Mouse (Mus musculus) hindbrain, embryonic 10.5 days (tissue): ENCODE measurements around the gene Serpinb9. TPM values are rescaled to one million over a fixed set of nuclear protein-coding genes. Genes with fewer than 3 reads are reported as not detected.
"Not testable (repeated sequence)": the region's sequence is repeated elsewhere in the genome, so short reads cannot be mapped to it uniquely, and the experiment has no call there.

Source experiments
- DNase-seq: peaks from one replicate; pipeline ENCODE4 v3.0.0-alpha.2; 2017; ENCODE audit warnings: low spot score
- H3K27ac ChIP-seq: fragments of 300-500 bp; sonication (generic); 2 replicates; pipeline ENCODE4 v1.5.1; 2016; ENCODE audit warnings: mild to moderate bottlenecking, moderate library complexity
- H3K27me3 ChIP-seq: fragments of 300-500 bp; sonication (generic); 2 replicates; pipeline ENCODE4 v1.6.1; 2016; ENCODE audit warnings: mild to moderate bottlenecking; ENCODE audit not compliant: poor library complexity, insufficient read depth, severe bottlenecking
- H3K36me3 ChIP-seq: fragments of 300-500 bp; sonication (generic); 2 replicates; pipeline ENCODE4 v1.6.1; 2016; ENCODE audit warnings: mild to moderate bottlenecking, moderate library complexity
- H3K4me1 ChIP-seq: fragments of 300-500 bp; sonication (generic); replicated peaks from 2 replicates; pipeline ENCODE4 v1.6.1; 2016; ENCODE audit warnings: mild to moderate bottlenecking
- H3K4me3 ChIP-seq: fragments of 300-500 bp; sonication (generic); 2 replicates; pipeline ENCODE4 v1.5.1; 2016; ENCODE audit warnings: mild to moderate bottlenecking, moderate library complexity
- H3K9me3 ChIP-seq: fragments of 300-500 bp; sonication (generic); 2 replicates; pipeline ENCODE4 v1.6.1; 2016; ENCODE audit warnings: mild to moderate bottlenecking, moderate library complexity
- WGBS: fragments of 180-500 bp; shearing (Covaris S2); methylation state at CpG from one replicate; pipeline ENCODE4 v1.1.7; 2016; 5-methylcytosine and 5-hydroxymethylcytosine counted together
- polyA plus RNA-seq: library from polyadenylated mRNA; unstranded; fragments of >200 nt; fragmentation: Nextera tagmentation; extraction: Ambion mirVana; gene quantifications from 2 replicates; pipeline ENCODE4 v1.2.1, GENCODE M21; 2016

The Serpinb9 gene
- polyA plus RNA-seq, 1 experiment from 2014 or later = 0.84 TPM

DNA sequence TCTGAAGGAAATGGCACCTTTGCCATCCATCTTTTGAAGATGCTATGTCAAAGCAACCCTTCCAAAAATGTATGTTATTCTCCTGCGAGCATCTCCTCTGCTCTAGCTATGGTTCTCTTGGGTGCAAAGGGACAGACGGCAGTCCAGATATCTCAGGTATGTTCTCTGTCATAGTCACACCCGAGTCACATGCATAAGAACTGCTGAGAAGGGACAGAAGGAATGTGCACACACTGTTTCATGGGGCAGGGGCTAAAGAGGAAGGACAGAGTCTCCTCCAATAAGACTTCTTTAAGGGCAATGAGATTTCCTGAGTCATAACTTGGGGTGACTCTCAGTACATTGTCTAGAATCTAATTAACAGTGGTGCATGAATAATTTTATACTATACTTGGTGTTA lies 3.5 kb downstream of the Serpinb9 start:
- H3K9me3 ChIP-seq = no peaks in the 10 kb centered on the region
- H3K4me3 ChIP-seq = no peak overlapping the region
- H3K27me3 ChIP-seq = no peaks in the 10 kb centered on the region
- WGBS = 87% methylated on average over 3 of the region's 3 CpGs
- DNase-seq = no peak
- H3K27ac ChIP-seq = no peak overlapping the region
- peaks cover 16% of the 10 kb centered on the region for H3K4me1 ChIP-seq
- no peaks in the 10 kb centered on the region for H3K36me3 ChIP-seq

DNA sequence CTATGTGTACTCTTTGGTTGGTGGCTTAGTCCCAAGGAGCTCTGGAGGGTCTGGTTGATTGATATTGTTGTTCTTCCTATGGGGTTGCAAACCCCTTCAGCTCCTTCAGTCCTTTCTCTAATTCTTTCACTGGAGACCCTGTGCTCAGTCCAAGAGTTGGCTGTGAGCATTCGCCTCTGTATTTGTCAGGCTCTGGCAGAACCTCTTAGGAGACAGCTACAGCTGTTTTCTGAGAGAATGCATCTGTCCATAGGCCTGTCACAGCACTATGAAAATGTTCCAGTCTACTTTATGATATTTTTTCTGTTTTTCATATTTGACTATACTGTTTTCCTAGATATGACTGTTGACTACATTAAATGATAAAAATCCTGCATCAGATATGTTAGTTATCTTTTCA lies 9.3 kb downstream of the Serpinb9 start:
- Histone ChIP-seq H3K9me3 (no peaks in the 10 kb centered on the region), H3K27ac (no peak overlapping the region), H3K4me1 (no peaks in the 10 kb centered on the region), H3K27me3 (no peaks in the 10 kb centered on the region), H3K4me3 (no peak overlapping the region), H3K36me3 (no peaks in the 10 kb centered on the region)
- DNase-seq = no peak
- WGBS = 92% methylated on average over 1 of the region's 1 CpGs

- WGBS = 72% methylated on average over 2 of the region's 2 CpGs
- DNase-seq = no peak
- no peak overlapping the region for H3K27ac ChIP-seq
- H3K4me3 ChIP-seq = no peak overlapping the region
- H3K36me3 ChIP-seq = no peaks in the 10 kb centered on the region
- H3K4me1 ChIP-seq = no peaks in the 10 kb centered on the region
- H3K9me3 ChIP-seq = no peaks in the 10 kb centered on the region
- H3K27me3 ChIP-seq = no peaks in the 10 kb centered on the region
Observed at GRCm38 (mm10) chr13:33013271-33013670, 10.2 kb downstream of the Serpinb9 start.

GRCm38 (mm10) chr13:33022371-33022770 lies 19.3 kb downstream of the Serpinb9 start:
- 80% methylated on average over 1 of the region's 1 CpGs for WGBS
- no peak overlapping the region for H3K27ac ChIP-seq
- H3K9me3 ChIP-seq = peaks cover 4% of the 10 kb centered on the region; the same call in 1 of the 2 replicates
- no peaks in the 10 kb centered on the region for H3K27me3 ChIP-seq
- no peak overlapping the region for H3K4me3 ChIP-seq
- DNase-seq = no peak
- H3K36me3 ChIP-seq = no peaks in the 10 kb centered on the region
- H3K4me1 ChIP-seq = no peaks in the 10 kb centered on the region

DNA sequence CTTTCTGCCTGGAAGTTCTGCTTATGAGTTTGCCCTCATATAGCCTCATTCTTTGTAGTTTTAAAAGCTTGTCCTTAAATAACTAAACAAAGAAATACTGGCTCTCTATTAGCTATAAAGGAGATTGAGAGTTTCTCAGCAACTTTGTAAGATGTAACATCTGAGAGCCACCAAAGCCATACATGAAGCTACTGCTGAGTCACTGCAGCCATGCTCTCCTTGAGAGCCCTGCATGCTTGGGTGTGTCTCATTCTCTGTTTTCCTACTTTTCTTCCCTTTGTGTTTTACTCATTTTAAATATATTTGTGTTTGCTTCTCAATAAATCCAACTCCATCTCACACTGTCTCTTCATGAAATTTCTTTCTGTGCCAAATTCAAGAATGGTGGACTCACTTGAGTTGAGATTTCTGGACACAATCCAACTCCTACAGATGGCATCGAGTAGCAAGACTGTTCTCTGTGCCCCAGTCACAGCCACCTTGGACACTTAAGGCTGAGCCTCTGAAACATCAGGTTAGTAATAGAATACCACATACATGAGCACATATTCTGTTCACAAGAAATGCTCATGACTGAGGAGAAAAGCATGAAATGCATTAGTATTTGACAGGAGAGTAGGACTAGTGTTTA lies 23.5 kb downstream of the Serpinb9 start:
- no peak for DNase-seq
- WGBS = 84% methylated on average over 1 of the region's 1 CpGs
- H3K27me3 ChIP-seq = no peaks in the 10 kb centered on the region
- H3K4me1 ChIP-seq = no peaks in the 10 kb centered on the region
- no peaks in the 10 kb centered on the region for H3K36me3 ChIP-seq
- no peaks in the 10 kb centered on the region for H3K9me3 ChIP-seq
- H3K4me3 ChIP-seq = no peak overlapping the region
- no peak overlapping the region for H3K27ac ChIP-seq

DNA sequence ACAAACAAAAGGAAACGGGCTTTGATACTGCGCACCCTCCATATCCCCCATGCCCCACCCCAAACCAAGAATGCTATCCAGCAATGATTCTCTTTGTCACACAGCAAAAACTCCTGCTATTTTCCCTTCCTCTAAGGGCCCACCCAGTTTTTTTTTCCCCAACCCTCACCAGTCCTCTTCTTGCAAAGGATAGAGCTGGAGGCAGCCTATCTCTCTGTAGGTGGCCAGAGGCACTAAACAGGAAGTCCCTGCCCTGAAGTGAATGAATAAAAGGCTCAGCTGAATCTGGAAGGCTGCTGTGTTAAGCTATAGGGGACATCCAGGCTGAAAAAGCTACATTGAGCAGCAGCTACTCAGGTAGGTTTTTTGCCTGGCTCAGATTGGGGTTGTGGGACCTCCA lies 24.2 kb downstream of the Serpinb9 start, which contains the start of gene Serpinb9b:
Serpinb9b (plus strand) TSS at position 173 of the 400 bp plus-strand sequence.
- 82% methylated on average over 2 of the region's 2 CpGs for WGBS
- Histone ChIP-seq H3K36me3 (no peaks in the 10 kb centered on the region), H3K4me1 (no peaks in the 10 kb centered on the region), H3K27me3 (no peaks in the 10 kb centered on the region), H3K9me3 (no peaks in the 10 kb centered on the region), H3K27ac (no peak within 1 kb of the TSS), H3K4me3 (no peak within 1 kb of the TSS)
- no peak for DNase-seq

GRCm38 (mm10) chr13:33028146-33028545 lies 25.1 kb downstream of the Serpinb9 start:
- Histone ChIP-seq H3K27ac (no peak overlapping the region), H3K4me3 (no peak overlapping the region), H3K9me3 (no peaks in the 10 kb centered on the region), H3K4me1 (no peaks in the 10 kb centered on the region), H3K36me3 (no peaks in the 10 kb centered on the region), H3K27me3 (no peaks in the 10 kb centered on the region)
- no peak for DNase-seq
- 70% methylated on average over 2 of the region's 2 CpGs for WGBS

- DNase-seq = no peak
- H3K4me3 ChIP-seq = no peak overlapping the region
- no peaks in the 10 kb centered on the region for H3K27me3 ChIP-seq
- 74% methylated on average over 2 of the region's 2 CpGs for WGBS
- H3K4me1 ChIP-seq = no peaks in the 10 kb centered on the region
- H3K9me3 ChIP-seq = no peaks in the 10 kb centered on the region
- H3K36me3 ChIP-seq = no peaks in the 10 kb centered on the region
- H3K27ac ChIP-seq = no peak overlapping the region
Observed at GRCm38 (mm10) chr13:33028550-33028949, 25.5 kb downstream of the Serpinb9 start.

DNA sequence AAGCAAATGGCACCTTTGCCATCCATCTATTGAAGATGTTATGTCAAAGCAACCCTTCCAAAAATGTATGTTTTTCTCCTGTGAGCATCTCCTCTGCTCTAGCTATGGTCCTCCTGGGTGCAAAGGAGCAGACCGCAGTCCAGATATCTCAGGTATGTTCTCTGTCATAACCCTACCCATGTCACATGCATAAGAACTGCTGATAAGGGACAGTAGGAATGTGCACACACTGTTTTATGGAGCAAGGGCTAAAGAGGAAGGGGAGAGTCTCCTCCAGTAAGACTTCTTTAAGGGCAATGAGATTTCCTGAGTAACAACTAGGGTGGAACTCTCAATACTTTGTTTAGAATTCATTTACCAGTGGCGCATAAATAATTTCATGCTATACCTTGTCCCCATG lies 26.4 kb downstream of the Serpinb9 start:
- not testable (repeated sequence) for H3K27ac ChIP-seq, H3K4me1 ChIP-seq, DNase-seq, H3K4me3 ChIP-seq, H3K9me3 ChIP-seq, H3K27me3 ChIP-seq, H3K36me3 ChIP-seq
- 96% methylated on average over 2 of the region's 2 CpGs for WGBS

DNA sequence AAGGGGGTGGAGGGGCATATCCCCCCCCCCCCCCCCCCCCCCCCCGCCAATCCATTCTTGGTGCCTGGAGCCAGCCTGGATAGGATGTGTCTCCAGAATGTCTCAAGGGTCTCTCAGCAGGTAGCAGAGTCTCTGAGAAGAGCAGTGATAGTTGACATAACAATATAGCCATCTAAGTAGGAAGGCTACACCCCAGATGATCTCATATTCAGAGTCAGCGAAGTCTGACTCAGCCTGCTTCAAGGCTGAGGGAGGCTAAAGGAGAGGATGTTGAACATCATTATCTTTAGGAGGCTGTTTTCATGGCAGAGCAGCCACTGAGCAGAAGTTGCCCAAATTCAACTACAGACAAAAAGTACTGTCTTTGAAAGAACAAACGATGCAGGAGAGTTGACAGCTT lies 27.2 kb downstream of the Serpinb9 start:
- Histone ChIP-seq H3K4me3 (no peak overlapping the region), H3K27ac (no peak overlapping the region), H3K36me3 (no peaks in the 10 kb centered on the region), H3K4me1 (no peaks in the 10 kb centered on the region), H3K27me3 (no peaks in the 10 kb centered on the region), H3K9me3 (no peaks in the 10 kb centered on the region)
- no peak for DNase-seq
- 81% methylated on average over 2 of the region's 3 CpGs for WGBS

DNA sequence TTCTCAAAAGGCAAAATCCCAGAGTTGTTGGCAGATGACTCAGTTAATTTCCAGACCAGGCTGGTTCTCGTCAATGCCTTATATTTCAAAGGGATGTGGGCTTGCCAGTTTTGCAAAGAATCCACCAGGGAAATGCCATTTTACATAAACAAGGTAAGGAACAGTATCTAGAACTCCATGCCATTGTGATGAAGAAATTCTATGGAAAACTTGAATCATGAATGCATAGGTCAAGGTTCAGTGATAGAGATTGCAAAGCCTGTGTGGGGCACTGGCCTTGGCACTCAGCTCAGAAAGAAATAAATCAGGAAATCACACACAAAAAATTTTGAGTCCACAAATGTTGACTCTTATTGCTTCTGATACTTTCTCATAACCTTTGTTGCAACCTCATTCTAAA lies 32.5 kb downstream of the Serpinb9 start:
- H3K4me3 ChIP-seq = no peak overlapping the region
- no peaks in the 10 kb centered on the region for H3K9me3 ChIP-seq
- no peaks in the 10 kb centered on the region for H3K36me3 ChIP-seq
- no peaks in the 10 kb centered on the region for H3K27me3 ChIP-seq
- no peak overlapping the region for H3K27ac ChIP-seq
- no peaks in the 10 kb centered on the region for H3K4me1 ChIP-seq
- WGBS = 86% methylated on average over 1 of the region's 1 CpGs
- no peak for DNase-seq

DNA sequence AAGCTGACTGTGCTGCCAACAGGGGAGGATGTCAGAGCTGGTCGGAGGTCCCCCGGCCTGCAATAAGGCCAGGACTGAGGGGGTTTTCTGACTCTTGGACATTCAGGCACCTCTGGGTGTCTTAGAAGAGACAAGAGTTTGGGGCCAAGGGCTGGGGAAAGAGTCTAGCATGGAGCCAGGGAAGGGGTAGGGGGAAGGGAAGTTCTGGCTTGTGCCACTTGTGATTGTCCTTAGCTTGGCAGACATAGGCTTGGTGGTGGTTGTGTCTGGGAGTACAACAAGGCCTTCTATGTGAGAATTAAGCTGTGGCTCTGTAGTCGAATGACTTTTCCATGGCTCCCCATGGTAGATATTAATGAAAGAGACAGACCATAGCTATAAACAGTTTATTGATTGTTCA lies 40.5 kb downstream of the Serpinb9 start:
- H3K9me3 ChIP-seq = peaks cover 8% of the 10 kb centered on the region; the same call in 1 of the 2 replicates
- H3K27ac ChIP-seq = no peak overlapping the region
- H3K36me3 ChIP-seq = no peaks in the 10 kb centered on the region
- 95% methylated on average over 3 of the region's 3 CpGs for WGBS
- no peaks in the 10 kb centered on the region for H3K27me3 ChIP-seq
- DNase-seq = no peak
- no peaks in the 10 kb centered on the region for H3K4me1 ChIP-seq
- no peak overlapping the region for H3K4me3 ChIP-seq

- Histone ChIP-seq H3K27me3 (no peaks in the 10 kb centered on the region), H3K27ac (no peak overlapping the region), H3K4me1 (no peaks in the 10 kb centered on the region), H3K36me3 (no peaks in the 10 kb centered on the region), H3K9me3 (peaks cover 8% of the 10 kb centered on the region; the same call in 1 of the 2 replicates), H3K4me3 (no peak overlapping the region)
- 86% methylated on average over 2 of the region's 2 CpGs for WGBS
- DNase-seq = no peak
Observed at GRCm38 (mm10) chr13:33047234-33047633, 44.2 kb downstream of the Serpinb9 start.

DNA sequence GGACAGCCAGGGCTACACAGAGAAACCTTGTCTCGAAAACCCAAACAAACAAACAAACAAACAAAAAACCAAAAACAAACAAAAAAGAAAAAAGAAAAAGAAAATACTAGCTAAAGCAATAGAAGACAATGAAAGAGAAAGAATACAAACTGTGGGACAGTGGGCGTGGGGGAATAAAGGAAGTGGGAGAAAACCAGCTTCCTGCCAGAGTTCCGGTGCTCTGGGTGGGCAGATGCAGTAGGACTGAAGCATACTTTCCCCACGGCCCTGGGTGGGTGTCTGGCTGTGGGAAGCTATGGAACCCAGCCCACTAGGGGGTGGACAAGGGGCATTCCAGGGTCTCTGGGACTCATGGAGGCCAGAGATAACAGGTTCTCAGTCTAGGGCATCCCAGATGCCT lies 45.1 kb downstream of the Serpinb9 start:
- Histone ChIP-seq H3K4me1 (no peaks in the 10 kb centered on the region), H3K27me3 (no peaks in the 10 kb centered on the region), H3K36me3 (no peaks in the 10 kb centered on the region), H3K9me3 (peaks cover 4% of the 10 kb centered on the region; the same call in 1 of the 2 replicates), H3K27ac (no peak overlapping the region), H3K4me3 (no peak overlapping the region)
- DNase-seq = no peak
- 86% methylated on average over 4 of the region's 4 CpGs for WGBS
